Mouse (Mus musculus): ENCODE results near the gene Ctss. TPM values are rescaled to one million over a fixed set of nuclear protein-coding genes. Genes with fewer than 3 reads are reported as not detected.

Ctss gene
- 136 TPM for polyA plus RNA-seq (2015; fragmentation: Illumina TruSeq; extraction: RNeasy Lipid Tissue Mini Kit (QIAGEN cat#74804); ENCODE audit: low read depth, low replicate concordance)

DNA sequence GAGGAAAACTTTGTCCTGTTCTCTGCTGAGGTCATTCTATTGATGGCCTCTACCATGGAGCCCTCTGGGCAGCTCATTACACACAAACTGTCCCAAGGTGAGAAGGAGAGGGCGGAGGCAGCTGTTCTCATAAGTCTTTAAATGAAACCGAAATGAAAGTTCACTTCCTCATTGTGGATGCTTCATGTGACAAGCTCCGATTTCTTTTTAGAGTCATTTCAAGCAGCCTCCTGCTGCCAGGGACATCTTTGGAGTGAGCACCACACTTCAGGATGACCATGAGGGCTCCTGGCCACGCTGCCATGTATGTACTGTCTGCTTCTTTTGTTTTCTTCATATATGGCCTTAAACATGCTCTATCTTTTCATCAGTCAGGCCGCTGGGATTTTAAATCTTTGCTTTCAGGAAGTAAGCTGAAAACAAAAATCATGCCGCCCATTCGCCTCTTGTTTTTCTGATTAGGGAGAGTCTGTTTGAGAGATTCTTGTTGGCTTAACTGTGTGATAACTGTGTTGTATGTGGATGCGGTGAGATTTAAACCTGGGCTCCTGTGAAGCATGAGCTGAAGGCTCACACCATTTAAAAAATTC lies at the start of gene Ctss:
Gene Ctss (plus strand): TSS at position 165 of the 590 bp plus-strand sequence.

DNA sequence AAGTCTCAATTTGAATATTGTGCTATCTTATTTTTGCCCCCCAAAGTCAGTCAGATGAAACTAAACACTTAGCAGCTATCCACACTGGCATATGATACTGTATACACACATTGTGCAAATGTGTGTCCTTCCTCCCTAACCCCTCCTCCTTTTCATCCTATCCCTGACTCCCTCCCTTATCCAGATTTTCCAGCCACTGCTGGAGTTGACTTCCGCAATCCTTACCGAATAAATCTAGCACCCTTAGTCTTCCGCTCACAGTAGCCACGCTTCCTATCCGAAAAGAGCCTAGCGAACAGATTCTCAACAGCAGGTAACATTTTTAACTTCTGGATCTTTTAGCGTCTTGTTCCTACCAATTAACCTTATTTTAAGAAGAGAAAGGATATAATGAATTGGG lies 27.6 kb upstream of the Ctss start, which contains the start of gene Ctsk:
Gene Ctsk (plus strand): TSS at position 233 of the 400 bp plus-strand sequence.

DNA sequence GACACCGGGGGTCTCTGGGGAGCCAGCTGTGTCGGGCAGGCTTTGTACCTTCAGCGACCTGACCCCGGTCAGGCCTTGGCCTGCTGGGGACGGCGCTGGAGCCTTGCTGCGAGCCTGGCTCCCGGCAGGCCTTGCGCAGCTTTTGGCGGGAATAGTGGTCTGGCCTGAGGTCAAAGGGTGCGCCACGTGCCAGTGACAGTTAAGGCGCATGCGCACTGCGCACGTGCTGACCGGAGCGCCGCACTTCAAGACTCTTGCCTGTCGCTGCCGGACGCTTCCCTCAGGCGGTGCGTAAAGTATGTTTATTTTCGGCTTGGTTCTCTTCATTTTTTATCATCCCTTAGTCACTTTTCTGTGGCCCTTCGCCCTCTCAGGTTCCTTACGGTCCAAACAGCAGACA lies 32.9 kb downstream of the Ctss start, which contains the start of gene Hormad1:
Gene Hormad1 (plus strand): TSS at position 241 of the 400 bp plus-strand sequence.

DNA sequence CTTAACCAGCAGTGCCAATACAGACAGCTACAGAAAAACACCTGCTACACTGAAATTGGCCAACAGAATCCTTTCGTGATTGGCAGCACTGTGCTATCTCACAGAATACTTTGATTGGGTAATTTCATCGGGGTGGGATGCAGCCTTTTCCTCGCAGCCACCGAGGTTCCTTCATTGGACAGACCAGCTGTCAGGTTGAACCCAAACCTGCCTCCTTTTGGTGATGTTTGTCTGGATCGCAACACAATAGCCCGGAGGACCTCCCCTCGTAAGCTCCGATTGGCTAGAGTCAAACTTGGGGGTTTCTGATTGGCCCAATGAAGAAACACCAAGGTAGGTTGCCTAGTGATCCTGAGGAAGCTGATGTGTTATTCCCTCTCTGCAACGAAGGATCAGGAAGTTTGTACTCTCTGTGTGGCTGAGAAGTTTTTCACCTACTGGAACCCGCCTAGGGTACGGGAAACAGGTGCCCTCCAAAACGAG lies 62.1 kb downstream of the Ctss start, which contains the start of gene Golph3l:
Gene Golph3l (plus strand): TSS at position 331 of the 483 bp plus-strand sequence.

Other genes with a start within 250 kb of the Ctss start
- 26.8 TPM for gene Mindy1, start 245.4 kb upstream of the Ctss start, polyA plus RNA-seq (2015; fragmentation: Illumina TruSeq; extraction: RNeasy Lipid Tissue Mini Kit (QIAGEN cat#74804); ENCODE audit: low read depth, low replicate concordance)
- 23.6 TPM for gene Prune1, start 244.7 kb upstream of the Ctss start, polyA plus RNA-seq (2015; fragmentation: Illumina TruSeq; extraction: RNeasy Lipid Tissue Mini Kit (QIAGEN cat#74804); ENCODE audit: low read depth, low replicate concordance)
- 0.73 TPM for gene Anxa9, start 219.6 kb upstream of the Ctss start, polyA plus RNA-seq (2015; fragmentation: Illumina TruSeq; extraction: RNeasy Lipid Tissue Mini Kit (QIAGEN cat#74804); ENCODE audit: low read depth, low replicate concordance)
- 101 TPM for gene Cers2, start 212.0 kb upstream of the Ctss start, polyA plus RNA-seq (2015; fragmentation: Illumina TruSeq; extraction: RNeasy Lipid Tissue Mini Kit (QIAGEN cat#74804); ENCODE audit: low read depth, low replicate concordance)
- 22.1 TPM for gene Setdb1, start 169.6 kb upstream of the Ctss start, polyA plus RNA-seq (2015; fragmentation: Illumina TruSeq; extraction: RNeasy Lipid Tissue Mini Kit (QIAGEN cat#74804); ENCODE audit: low read depth, low replicate concordance)
- not detected for gene 4930558C23Rik, start 123.9 kb upstream of the Ctss start, polyA plus RNA-seq (2015; fragmentation: Illumina TruSeq; extraction: RNeasy Lipid Tissue Mini Kit (QIAGEN cat#74804); ENCODE audit: low read depth, low replicate concordance)
- gene Arnt, start 92.4 kb upstream of the Ctss start, polyA plus RNA-seq (2015; fragmentation: Illumina TruSeq; extraction: RNeasy Lipid Tissue Mini Kit (QIAGEN cat#74804); ENCODE audit: low read depth, low replicate concordance), result 29.8 TPM
- 6.2 TPM for gene Ctsk, start 27.5 kb upstream of the Ctss start, polyA plus RNA-seq (2015; fragmentation: Illumina TruSeq; extraction: RNeasy Lipid Tissue Mini Kit (QIAGEN cat#74804); ENCODE audit: low read depth, low replicate concordance)
- gene Hormad1, start 32.9 kb downstream of the Ctss start, polyA plus RNA-seq (2015; fragmentation: Illumina TruSeq; extraction: RNeasy Lipid Tissue Mini Kit (QIAGEN cat#74804); ENCODE audit: low read depth, low replicate concordance), result not detected
- gene Golph3l, start 62.1 kb downstream of the Ctss start, polyA plus RNA-seq (2015; fragmentation: Illumina TruSeq; extraction: RNeasy Lipid Tissue Mini Kit (QIAGEN cat#74804); ENCODE audit: low read depth, low replicate concordance), result 20.4 TPM
- gene Ensa, start 98.2 kb downstream of the Ctss start, polyA plus RNA-seq (2015; fragmentation: Illumina TruSeq; extraction: RNeasy Lipid Tissue Mini Kit (QIAGEN cat#74804); ENCODE audit: low read depth, low replicate concordance), result 489 TPM
- gene Mcl1, start 132.0 kb downstream of the Ctss start, polyA plus RNA-seq (2015; fragmentation: Illumina TruSeq; extraction: RNeasy Lipid Tissue Mini Kit (QIAGEN cat#74804); ENCODE audit: low read depth, low replicate concordance), result 55.3 TPM
- 5.2 TPM for gene Adamtsl4, start 161.1 kb downstream of the Ctss start, polyA plus RNA-seq (2015; fragmentation: Illumina TruSeq; extraction: RNeasy Lipid Tissue Mini Kit (QIAGEN cat#74804); ENCODE audit: low read depth, low replicate concordance)
- gene Ecm1, start 212.8 kb downstream of the Ctss start, polyA plus RNA-seq (2015; fragmentation: Illumina TruSeq; extraction: RNeasy Lipid Tissue Mini Kit (QIAGEN cat#74804); ENCODE audit: low read depth, low replicate concordance), result 7.9 TPM
- 30.4 TPM for gene Tars2, start 233.4 kb downstream of the Ctss start, polyA plus RNA-seq (2015; fragmentation: Illumina TruSeq; extraction: RNeasy Lipid Tissue Mini Kit (QIAGEN cat#74804); ENCODE audit: low read depth, low replicate concordance)

All from brain, adult 10 weeks (tissue).